Mouse (Mus musculus) spleen, postnatal 14 days (tissue): ENCODE results near the gene Areg.

Experiments used
- DNase-seq, 2 experiments: peaks; one replicate each; pipeline ENCODE4 v3.0.0; 2021 to 2022; ENCODE audit warnings: low spot score in 2 of 2

The Areg gene

GRCm38 (mm10) chr5:91166601-91167000 lies 27.2 kb downstream of the Areg start:
- DNase-seq: no peak

DNA sequence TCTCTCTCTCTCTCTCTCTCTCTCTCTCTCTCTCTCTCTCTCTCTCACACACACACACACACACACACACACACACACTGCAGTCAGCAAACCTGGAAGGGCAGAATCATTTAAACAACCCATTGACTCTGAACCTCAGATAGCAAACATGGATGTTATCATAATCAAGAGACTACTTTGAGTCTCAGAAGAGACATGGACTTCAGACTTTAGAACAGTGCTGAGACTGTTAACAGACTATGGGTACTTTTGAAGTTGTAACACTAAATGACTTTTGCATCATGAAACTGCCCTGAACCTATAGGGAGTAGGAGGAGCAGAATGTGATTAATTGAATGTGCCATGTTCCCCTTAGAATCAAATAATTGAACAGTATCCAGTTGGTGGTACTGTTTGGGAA lies 37.0 kb downstream of the Areg start:
- DNase-seq: no peak

GRCm38 (mm10) chr5:91194572-91194971 lies 55.2 kb downstream of the Areg start:
- DNase-seq: no peak
